Mouse (Mus musculus) cerebellum, postnatal 36 days (tissue): Measurements from ENCODE around the gene A030005K14Rik.

ENCODE experiments used
- DNase-seq, 2 experiments: peaks; one replicate each; pipeline ENCODE4 v3.0.0; 2021 to 2022; ENCODE audit warnings: mixed read lengths in 2 of 2

The A030005K14Rik gene

GRCm38 (mm10) chr1:83034509-83034908 lies 24.7 kb downstream of the A030005K14Rik start:
- DNase-seq = no peak

GRCm38 (mm10) chr1:83032508-83032907 lies 26.7 kb downstream of the A030005K14Rik start:
- DNase-seq = no peak

- DNase-seq = no peak
These were observed 27.2 kb downstream of the A030005K14Rik start for GRCm38 (mm10) chr1:83031950-83032349.

- no peak for DNase-seq
These were observed 42.6 kb downstream of the A030005K14Rik start for GRCm38 (mm10) chr1:83016556-83016955.

GRCm38 (mm10) chr1:83015329-83015879 lies 43.8 kb downstream of the A030005K14Rik start:
- no peak for DNase-seq

- DNase-seq = no peak
These were observed 44.7 kb downstream of the A030005K14Rik start for GRCm38 (mm10) chr1:83014477-83014876.
